Mouse (Mus musculus) brain, embryonic 14.5 days (tissue): Measurements from ENCODE around the gene Gm3336.

Experiments used
- CTCF ChIP-seq: fragments of 200-500 bp; IDR thresholded peaks from 2 replicates; pipeline ENCODE4 v1.5.1; 2012; ENCODE audit warnings: inconsistent platforms, mild to moderate bottlenecking, moderate library complexity, borderline replicate concordance; ENCODE audit not compliant: insufficient read depth, insufficient read length; ENCODE audit errors: extremely low read depth
- POLR2A ChIP-seq: fragments of 200-500 bp; IDR thresholded peaks from 2 replicates; pipeline ENCODE4 v1.6.1; 2012; ENCODE audit warnings: mild to moderate bottlenecking, inconsistent platforms, borderline replicate concordance; ENCODE audit not compliant: poor library complexity, insufficient read depth, insufficient read length, severe bottlenecking; ENCODE audit errors: extremely low read depth

GRCm38 (mm10) chr8:70701048-70701981 lies 17.0 kb upstream of the Gm3336 start:
- TF ChIP-seq CTCF (no peak), POLR2A (no peak)
